Mouse (Mus musculus) megakaryocyte, embryonic 14.5 days (primary cell): Measurements from ENCODE around the gene Gramd1a. TPM values are rescaled to one million over a fixed set of nuclear protein-coding genes. Genes with fewer than 3 reads are reported as not detected.

Source experiments
- H3K27me3 ChIP-seq: replicated peaks from 2 replicates; pipeline ENCODE3; 2012; ENCODE audit warnings: inconsistent platforms
- H3K36me3 ChIP-seq: replicated peaks from 2 replicates; pipeline ENCODE3; 2012; ENCODE audit warnings: low read length, inconsistent platforms, mixed read lengths
- H3K4me1 ChIP-seq: 2 replicates; pipeline ENCODE4 v1.6.1; 2012; ENCODE audit warnings: inconsistent platforms
- H3K4me3 ChIP-seq: replicated peaks from 2 replicates; pipeline ENCODE3; 2012; ENCODE audit warnings: moderate library complexity, mild to moderate bottlenecking, inconsistent platforms
- H3K9me3 ChIP-seq: 2 replicates; pipeline ENCODE4 v1.6.1; 2012; ENCODE audit warnings: inconsistent platforms
- FLI1 ChIP-seq: IDR thresholded peaks from 2 replicates; pipeline ENCODE4 v1.6.1; 2012; ENCODE audit warnings: low read length, inconsistent platforms, mixed read lengths
- GATA1 ChIP-seq: IDR thresholded peaks from 3 replicates; pipeline ENCODE4 v1.6.1; 2012; ENCODE audit warnings: mixed read lengths, low read length, inconsistent platforms, borderline replicate concordance
- polyA plus RNA-seq: library from polyadenylated mRNA; stranded (reverse); fragments of >175 nt; gene quantifications from 2 replicates; pipeline ENCODE4 v1.2.3, GENCODE M21; 2012; ENCODE audit warnings: low replicate concordance; ENCODE audit not compliant: insufficient read depth

Gene Gramd1a
- polyA plus RNA-seq, 1 experiment, result 122 TPM

DNA sequence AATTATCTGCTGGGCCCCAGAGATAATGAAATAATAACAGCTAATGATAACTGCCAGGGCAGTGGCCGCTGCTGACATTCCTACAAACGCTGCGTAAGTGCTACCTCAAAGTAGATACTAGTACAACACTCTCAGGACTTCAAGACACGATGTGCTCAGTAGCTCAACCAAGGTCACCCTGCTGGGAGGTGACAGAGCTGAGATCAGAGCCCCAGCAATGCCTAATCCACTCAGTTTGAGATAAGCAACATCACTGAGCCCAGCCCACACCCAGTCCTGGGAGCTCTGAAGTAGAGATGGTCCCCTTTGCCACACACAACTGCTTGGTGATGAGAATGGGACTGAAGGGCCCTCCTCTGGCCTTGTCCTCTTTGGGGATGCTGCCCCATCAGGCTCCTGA, 15.4 kb downstream of the Gramd1a start:
- H3K9me3 ChIP-seq, result no peaks in the 10 kb centered on the region
- H3K27me3 ChIP-seq, result no peaks in the 10 kb centered on the region
- peaks cover 24% of the 10 kb centered on the region for H3K4me1 ChIP-seq
- TF ChIP-seq GATA1 (no peak), FLI1 (no peak)
- peaks cover 97% of the 10 kb centered on the region for H3K36me3 ChIP-seq
- no peak overlapping the region for H3K4me3 ChIP-seq

DNA sequence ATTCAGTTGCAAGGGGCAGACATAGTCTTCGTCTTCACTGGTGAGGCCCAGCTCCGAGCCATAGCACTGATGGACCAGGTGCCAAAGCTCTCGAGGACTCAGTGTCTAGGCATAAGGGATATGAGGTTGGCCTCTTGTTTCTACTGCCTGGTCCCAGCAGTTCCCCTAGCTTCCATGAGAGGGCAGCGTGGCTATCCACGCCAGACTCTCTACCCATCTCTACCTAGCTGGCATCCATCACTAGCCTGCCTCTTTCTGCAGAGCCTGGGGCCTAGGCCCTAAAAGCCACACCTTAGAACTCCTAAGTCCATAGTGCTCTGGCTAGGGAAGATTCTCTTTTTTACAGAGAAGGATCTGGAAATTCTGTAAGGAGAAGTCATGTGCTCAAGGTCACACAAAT, 15.9 kb downstream of the Gramd1a start:
- Histone ChIP-seq H3K9me3 (no peaks in the 10 kb centered on the region), H3K27me3 (no peaks in the 10 kb centered on the region), H3K4me3 (no peak overlapping the region), H3K36me3 (peaks cover 98% of the 10 kb centered on the region), H3K4me1 (peaks cover 20% of the 10 kb centered on the region)
- TF ChIP-seq FLI1 (no peak), GATA1 (no peak)

GRCm38 (mm10) chr7:31135717-31136116, 20.0 kb downstream of the Gramd1a start:
- Histone ChIP-seq H3K27me3 (no peaks in the 10 kb centered on the region), H3K4me1 (peaks cover 22% of the 10 kb centered on the region), H3K9me3 (no peaks in the 10 kb centered on the region), H3K36me3 (peaks cover 100% of the 10 kb centered on the region), H3K4me3 (no peak overlapping the region)
- no peak for TF ChIP-seq GATA1
- no peak for TF ChIP-seq FLI1

GRCm38 (mm10) chr7:31131866-31132265, 23.8 kb downstream of the Gramd1a start:
- Histone ChIP-seq H3K4me1 (peaks cover 30% of the 10 kb centered on the region), H3K36me3 (peaks cover 91% of the 10 kb centered on the region), H3K9me3 (no peaks in the 10 kb centered on the region), H3K27me3 (peaks cover 16% of the 10 kb centered on the region), H3K4me3 (no peak overlapping the region)
- TF ChIP-seq FLI1 (no peak), GATA1 (no peak)

- peaks cover 80% of the 10 kb centered on the region for H3K36me3 ChIP-seq
- H3K9me3 ChIP-seq, result no peaks in the 10 kb centered on the region
- peaks cover 40% of the 10 kb centered on the region for H3K4me1 ChIP-seq
- H3K4me3 ChIP-seq, result no peak overlapping the region
- TF ChIP-seq FLI1, result no peak
- TF ChIP-seq GATA1, result no peak
- peaks cover 26% of the 10 kb centered on the region for H3K27me3 ChIP-seq
These were observed 24.9 kb downstream of the Gramd1a start for GRCm38 (mm10) chr7:31130841-31131240.

DNA sequence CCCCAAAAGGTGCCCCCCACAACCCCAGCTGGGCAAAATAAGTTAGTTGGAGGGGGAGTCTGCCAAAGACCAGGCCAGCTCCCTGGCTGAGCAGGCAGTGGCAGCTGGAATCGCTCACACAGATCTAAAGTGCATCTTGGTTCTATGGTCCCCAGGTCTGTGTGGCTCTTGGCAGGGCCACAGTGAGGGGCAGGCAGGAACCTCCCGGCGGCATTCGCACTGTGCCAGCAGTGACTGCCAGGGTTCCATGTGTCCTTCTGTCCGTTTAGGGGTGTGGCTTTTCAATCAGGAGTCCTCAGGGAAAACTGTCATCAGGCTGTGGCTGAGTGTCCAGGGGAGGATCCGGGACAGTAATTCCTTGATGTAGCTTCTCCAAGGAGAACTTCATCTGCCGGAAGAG, 25.5 kb downstream of the Gramd1a start:
- TF ChIP-seq FLI1 (no peak), GATA1 (no peak)
- Histone ChIP-seq H3K4me3 (no peak overlapping the region), H3K4me1 (peaks cover 47% of the 10 kb centered on the region), H3K36me3 (peaks cover 74% of the 10 kb centered on the region), H3K27me3 (peaks cover 33% of the 10 kb centered on the region), H3K9me3 (no peaks in the 10 kb centered on the region)

GRCm38 (mm10) chr7:31128157-31128705, 27.5 kb downstream of the Gramd1a start:
- no peak overlapping the region for H3K4me3 ChIP-seq
- H3K27me3 ChIP-seq, result peaks cover 46% of the 10 kb centered on the region
- H3K36me3 ChIP-seq, result peaks cover 54% of the 10 kb centered on the region
- no peaks in the 10 kb centered on the region for H3K9me3 ChIP-seq
- TF ChIP-seq FLI1, result no peak
- no peak for TF ChIP-seq GATA1
- H3K4me1 ChIP-seq, result peaks cover 55% of the 10 kb centered on the region

DNA sequence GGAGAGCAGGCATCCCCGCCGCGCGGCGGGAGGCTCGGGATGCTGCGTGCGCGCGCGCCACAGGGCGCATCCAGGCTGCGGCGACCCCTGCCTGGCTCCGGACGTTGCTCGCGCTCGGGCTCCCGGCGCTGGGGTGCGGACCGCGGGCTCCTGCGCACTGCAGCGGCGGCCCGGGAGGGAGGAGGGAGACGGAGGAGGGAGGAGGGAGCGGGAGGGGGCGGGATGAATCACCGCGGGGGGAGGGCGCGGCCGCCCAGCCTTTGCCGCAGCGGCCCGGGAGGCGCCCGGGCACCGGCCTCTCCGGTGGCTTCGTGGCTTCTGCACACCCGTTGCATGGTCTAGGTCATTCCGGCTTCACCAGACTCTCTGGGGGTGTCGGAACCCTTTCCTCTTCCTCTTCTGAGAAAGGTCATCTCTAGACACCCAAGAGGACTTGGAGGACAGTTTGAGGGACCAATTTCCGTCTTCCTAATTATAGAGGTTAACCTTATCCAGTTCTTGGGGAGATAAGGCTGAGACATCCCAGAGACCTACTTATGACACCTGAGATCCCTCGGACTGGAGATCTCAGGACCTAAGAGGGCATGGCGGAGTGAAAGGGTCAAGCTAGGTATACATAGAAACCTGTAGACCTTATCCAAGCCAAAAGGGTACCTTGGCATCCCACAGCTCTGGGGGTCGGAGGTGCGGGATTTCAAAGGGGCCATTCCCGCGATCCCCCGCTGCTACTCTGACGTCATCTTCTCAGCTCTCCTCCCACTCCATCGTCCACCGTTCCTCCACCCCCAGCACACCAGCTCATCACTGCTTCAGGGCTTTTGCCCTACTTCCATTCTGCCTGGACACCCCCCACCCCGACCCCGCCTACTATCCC, 28.6 kb downstream of the Gramd1a start, which contains the start of gene Scn1b:
TSS of gene Scn1b (minus strand) at position 153 of the 874 bp plus-strand sequence.
- H3K27me3 ChIP-seq, result peaks cover 52% of the 10 kb centered on the region
- no peaks in the 10 kb centered on the region for H3K9me3 ChIP-seq
- peaks cover 53% of the 10 kb centered on the region for H3K4me1 ChIP-seq
- peak within 1 kb of the TSS; percentile 91 for H3K4me3 ChIP-seq
- peaks cover 43% of the 10 kb centered on the region for H3K36me3 ChIP-seq
- TF ChIP-seq FLI1 (no peak), GATA1 (no peak)

GRCm38 (mm10) chr7:31126211-31126751, 29.4 kb downstream of the Gramd1a start:
- Histone ChIP-seq H3K27me3 (peaks cover 52% of the 10 kb centered on the region), H3K4me1 (peaks cover 45% of the 10 kb centered on the region), H3K9me3 (no peaks in the 10 kb centered on the region), H3K4me3 (peak overlapping the region; percentile 91), H3K36me3 (peaks cover 35% of the 10 kb centered on the region)
- TF ChIP-seq GATA1 (no peak), FLI1 (no peak)

DNA sequence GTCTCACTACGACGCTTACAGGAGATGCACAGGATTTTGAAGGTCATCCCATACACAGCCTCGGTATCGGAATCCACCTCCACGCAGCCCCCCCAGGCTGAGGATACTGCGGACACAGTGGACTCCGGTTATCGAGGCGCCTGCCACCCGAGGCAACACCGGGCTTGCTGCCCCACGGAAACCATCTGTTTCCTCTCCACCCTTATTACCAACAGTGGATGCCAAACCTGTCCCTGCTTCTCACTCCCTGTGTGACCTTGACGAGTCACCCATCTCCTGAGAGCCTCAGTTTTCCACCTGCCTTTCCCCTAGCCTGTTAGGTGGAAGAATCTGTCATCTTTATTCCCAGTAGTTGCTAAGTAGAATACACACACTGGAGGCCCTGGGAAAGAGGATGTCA, 30.6 kb downstream of the Gramd1a start:
- no peak for TF ChIP-seq FLI1
- TF ChIP-seq GATA1, result no peak
- Histone ChIP-seq H3K4me3 (peak overlapping the region; percentile 91), H3K27me3 (peaks cover 57% of the 10 kb centered on the region), H3K36me3 (peaks cover 23% of the 10 kb centered on the region), H3K9me3 (no peaks in the 10 kb centered on the region), H3K4me1 (peaks cover 39% of the 10 kb centered on the region)
